Mouse (Mus musculus) urinary bladder, adult 18-20 months (tissue): ENCODE data around the gene Gabarap.
A peak's percentile ranks its signal among the peaks of the same experiment; 100 is the strongest.

ENCODE experiments used
- DNase-seq, 2 experiments: peaks; one replicate each; pipeline ENCODE4 v3.0.0; 2022; ENCODE audit warnings: low spot score in 2 of 2, mixed read lengths in 2 of 2

Gene Gabarap

GRCm38 (mm10) chr11:70020022-70020631 lies 29.2 kb downstream of the Gabarap start:
- DNase-seq, result no peak

GRCm38 (mm10) chr11:70020731-70021263 lies 29.9 kb downstream of the Gabarap start:
- peak in 1 of 2 experiments; percentile 52 for DNase-seq

DNA sequence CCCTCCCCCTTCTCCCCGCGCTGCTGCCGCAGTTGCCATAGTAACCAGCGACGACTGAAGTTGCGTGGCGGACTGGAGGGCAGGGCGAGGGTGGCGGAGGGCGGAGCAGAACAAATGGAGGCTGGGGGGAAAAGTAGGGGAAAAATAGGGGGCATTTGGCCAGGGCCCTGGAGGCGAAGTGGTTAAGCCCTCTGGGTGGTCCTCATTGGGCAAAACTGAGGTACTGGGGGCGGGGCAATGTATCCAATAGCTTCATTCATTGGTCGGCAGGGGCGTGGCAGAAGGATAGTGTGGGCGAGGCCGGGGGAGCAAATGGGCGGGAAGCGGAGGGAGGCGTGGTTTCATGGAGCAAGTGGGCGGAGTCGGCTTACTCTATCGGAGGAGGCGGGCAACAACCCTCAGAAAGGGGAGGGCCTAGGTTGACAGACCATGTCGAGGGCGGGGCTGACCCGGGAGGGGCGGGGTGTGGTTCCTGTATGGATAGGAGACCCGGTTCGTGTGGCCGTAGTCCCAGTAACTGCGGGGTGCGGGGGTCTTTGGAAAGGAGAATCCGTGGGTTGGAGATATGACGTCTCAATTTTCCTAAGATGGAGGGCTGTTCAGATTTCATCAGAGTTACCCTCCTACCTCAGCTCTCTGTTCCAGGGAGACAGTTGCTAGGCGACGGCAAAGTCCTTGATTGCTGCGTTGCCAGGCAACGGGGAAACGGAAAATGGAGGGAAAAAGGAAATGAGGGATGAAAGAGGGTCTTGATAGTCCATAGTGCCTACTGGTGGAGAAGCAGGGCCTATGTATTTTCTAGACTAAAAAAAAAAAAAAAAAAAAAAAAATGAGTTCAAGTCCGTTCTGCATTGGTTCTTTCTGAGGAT lies 30.6 kb downstream of the Gabarap start:
- DNase-seq, result peak; percentile 89 to 94

DNA sequence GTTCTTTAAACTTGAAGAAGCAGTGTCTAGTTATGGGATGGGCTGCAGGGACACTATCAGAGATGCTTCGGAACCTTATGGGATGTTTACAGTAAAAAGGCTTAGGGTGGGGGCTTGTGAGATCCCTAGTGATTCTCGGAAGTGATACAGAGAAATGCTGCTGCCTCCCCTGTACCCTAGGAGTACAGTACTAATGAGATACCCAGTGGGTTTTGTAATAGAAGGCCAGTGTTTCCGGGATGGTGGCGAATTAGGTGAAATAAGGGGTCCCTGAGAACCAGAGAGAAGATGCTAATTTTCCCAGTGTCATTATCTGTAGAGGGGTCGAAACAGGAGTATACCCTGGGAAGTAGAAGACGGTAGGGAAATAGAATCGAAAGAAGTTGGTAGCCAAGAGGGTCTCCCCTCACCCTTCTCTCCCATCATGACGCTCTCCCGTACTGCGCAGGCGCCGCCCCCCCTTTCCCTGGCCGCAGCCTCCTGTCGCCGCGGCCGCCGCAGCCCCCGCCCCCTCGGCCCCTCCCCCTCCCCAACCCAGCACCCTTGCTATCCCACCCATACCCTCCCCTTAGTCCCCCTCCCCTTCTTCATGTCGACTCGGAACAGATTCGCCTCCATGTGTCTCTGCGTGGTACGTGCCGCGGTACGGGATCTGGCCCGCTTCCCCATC lies 32.7 kb downstream of the Gabarap start:
- DNase-seq, result no peak

- DNase-seq, result no peak
Observed at GRCm38 (mm10) chr11:70024151-70024514, 33.2 kb downstream of the Gabarap start.

- no peak for DNase-seq
Observed at GRCm38 (mm10) chr11:70026689-70027088, 35.7 kb downstream of the Gabarap start.

DNA sequence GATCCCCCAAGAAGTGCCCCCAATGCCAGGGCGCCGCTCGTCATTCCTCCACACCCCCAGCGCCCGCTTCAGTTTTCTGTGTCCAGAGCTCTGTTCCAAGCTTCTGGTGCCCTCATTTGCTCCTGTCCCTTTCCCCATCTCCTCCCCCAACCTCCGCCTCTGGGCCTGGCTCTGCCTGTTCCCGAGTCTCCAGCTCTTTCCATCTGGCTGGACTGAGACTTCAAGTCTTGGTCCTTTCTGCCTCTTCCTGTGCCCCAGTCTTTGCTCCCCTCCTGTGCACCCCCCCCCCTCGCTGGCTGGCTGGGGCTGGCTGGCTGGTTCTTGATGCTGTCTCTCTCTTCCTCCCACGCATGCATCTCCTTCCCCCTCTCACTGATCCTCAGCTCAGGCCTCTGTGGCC lies 36.5 kb downstream of the Gabarap start:
- DNase-seq, result no peak

- no peak for DNase-seq
Observed at GRCm38 (mm10) chr11:70028401-70029129, 37.6 kb downstream of the Gabarap start.

- DNase-seq, result peak in 1 of 2 experiments; percentile 54
Observed at GRCm38 (mm10) chr11:70029130-70029801, 38.3 kb downstream of the Gabarap start.

- DNase-seq, result no peak
Observed at GRCm38 (mm10) chr11:70029829-70030550, 39.0 kb downstream of the Gabarap start.

- no peak for DNase-seq
Observed at GRCm38 (mm10) chr11:70030651-70031320, 39.8 kb downstream of the Gabarap start.

DNA sequence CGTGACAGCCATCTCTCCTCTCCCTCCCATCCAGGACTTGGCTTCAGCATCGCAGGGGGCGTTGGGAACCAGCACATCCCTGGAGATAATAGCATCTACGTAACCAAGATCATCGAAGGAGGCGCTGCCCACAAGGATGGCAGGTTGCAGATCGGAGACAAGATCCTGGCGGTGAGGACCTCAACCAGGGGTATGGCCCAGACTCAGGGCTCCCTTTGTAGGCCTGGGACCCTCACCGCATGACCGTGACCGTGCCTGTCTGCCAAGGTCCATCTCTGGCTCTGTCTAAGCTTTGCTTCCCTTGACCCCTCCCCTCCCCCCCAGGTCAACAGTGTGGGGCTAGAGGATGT lies 40.4 kb downstream of the Gabarap start:
- DNase-seq, result no peak

- no peak for DNase-seq
Observed at GRCm38 (mm10) chr11:70038174-70038573, 47.2 kb downstream of the Gabarap start.

- no peak for DNase-seq
Observed at GRCm38 (mm10) chr11:70039631-70040030, 48.7 kb downstream of the Gabarap start.

DNA sequence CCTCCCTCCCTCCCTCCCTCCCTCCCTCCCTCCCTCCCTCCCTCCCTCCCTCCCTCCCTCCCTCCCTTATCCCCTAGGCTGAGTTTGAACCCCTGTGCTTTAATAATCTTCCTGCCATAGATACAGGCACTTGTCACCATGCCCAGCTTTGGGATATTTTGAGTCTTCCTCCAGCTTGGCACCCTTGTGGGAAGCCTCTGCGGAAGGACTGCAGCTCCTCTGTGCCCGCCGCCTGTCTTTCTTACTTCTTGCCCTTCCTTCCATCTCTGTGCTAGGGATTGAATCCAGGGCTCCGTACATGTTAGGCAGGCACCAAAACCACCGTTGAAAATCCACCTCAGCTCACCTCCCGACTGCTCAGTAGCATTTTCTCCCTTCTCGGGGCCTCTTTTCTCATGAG lies 49.2 kb downstream of the Gabarap start:
- no peak for DNase-seq

DNA sequence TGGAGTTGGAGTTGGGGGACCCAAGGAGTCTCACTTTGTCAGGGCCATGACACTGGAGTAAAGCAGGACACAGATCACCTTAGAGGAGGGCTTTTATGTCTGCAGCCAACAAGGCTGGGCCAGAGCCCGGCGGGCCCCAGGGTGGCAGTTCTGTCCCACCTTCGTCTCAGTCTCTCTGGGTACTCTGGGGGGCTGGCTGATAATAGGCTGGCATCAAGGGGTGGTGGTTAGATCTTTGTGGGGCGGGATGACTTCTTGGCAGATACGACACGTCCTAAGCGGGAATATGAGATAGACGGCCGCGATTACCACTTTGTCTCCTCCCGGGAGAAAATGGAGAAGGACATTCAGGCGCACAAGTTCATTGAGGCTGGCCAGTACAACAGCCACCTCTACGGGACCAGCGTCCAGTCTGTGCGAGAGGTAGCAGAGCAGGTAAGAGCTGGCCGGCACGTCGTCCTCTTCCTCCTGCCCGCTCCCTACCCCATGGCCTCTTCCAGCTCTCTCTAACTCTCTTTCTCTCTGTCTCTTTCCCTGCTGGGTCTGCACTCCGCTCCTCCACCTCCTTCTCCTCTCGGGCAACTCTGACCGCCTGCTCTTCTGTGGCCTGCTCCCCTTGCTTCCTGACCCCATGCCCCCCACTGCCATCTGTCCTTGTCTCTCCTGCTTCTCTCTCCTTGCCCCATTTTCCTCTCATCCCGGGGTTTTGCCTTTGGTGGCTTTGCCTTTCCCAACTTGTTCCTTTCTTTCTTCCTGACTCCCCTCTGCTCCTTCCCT lies 51.6 kb downstream of the Gabarap start:
- no peak for DNase-seq

DNA sequence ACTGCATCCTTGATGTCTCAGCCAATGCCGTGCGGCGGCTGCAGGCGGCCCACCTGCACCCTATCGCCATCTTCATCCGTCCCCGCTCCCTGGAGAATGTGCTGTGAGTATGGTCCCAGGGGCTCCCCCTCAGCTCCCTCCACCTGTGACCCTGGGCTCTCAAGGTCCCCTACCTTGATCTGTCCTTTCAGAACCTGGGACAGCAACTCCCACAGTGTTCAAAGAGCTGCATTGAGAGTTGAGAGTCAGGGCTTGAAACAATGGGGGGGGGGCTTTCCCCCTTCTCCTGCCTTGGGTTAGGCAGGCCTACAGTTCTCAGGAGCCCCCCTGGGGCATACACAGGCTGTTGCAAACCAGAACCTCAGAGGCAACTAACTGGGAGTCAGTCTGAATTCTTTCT lies 52.7 kb downstream of the Gabarap start:
- no peak for DNase-seq
